Mouse (Mus musculus) MEL (cell line): ENCODE measurements around the gene Txnrd1. TPM values are rescaled to one million over a fixed set of nuclear protein-coding genes. Genes with fewer than 3 reads are reported as not detected.

ENCODE experiments used
- DNase-seq: peaks from one replicate; pipeline ENCODE4 v3.0.0; 2011; ENCODE audit warnings: low read depth, low spot score
- H3K27ac ChIP-seq: 2 replicates; pipeline ENCODE4 v1.5.1; 2012; ENCODE audit warnings: low read depth, mild to moderate bottlenecking, control low read depth, low read length, moderate library complexity; ENCODE audit not compliant: control insufficient read depth
- H3K27me3 ChIP-seq, 2 experiments: fragments of 150-350 bp in 1 of 2; sonication (generic) in 1 of 2; 2 replicates each; pipeline ENCODE4 v1.6.1; 2012; ENCODE audit warnings: low read length in 2 of 2, mild to moderate bottlenecking in 2 of 2, improper control_type of control experiment in 1 of 2, moderate library complexity in 1 of 2; ENCODE audit not compliant: insufficient read depth in 2 of 2, control insufficient read depth in 1 of 2
- H3K36me3 ChIP-seq, 2 experiments: 2 replicates each; pipeline ENCODE4 v1.6.1; 2012 to 2014; ENCODE audit warnings: low read length in 2 of 2, improper control_type of control experiment in 1 of 2, inconsistent platforms in 1 of 2, mild to moderate bottlenecking in 1 of 2; ENCODE audit not compliant: insufficient read depth in 2 of 2, control insufficient read depth in 1 of 2
- H3K4me1 ChIP-seq, 2 experiments: fragments of 150-350 bp in 1 of 2; sonication (generic) in 1 of 2; 2 replicates each; pipeline ENCODE4 v1.6.1; 2012; ENCODE audit warnings: low read length in 2 of 2, improper control_type of control experiment in 1 of 2, mild to moderate bottlenecking in 1 of 2; ENCODE audit not compliant: insufficient read depth in 2 of 2, control insufficient read depth in 1 of 2
- H3K4me3 ChIP-seq, 2 experiments: fragments of 150-350 bp in 1 of 2; sonication (generic) in 1 of 2; 2 replicates each; pipeline ENCODE4 v1.5.1; 2012; ENCODE audit warnings: low read depth in 2 of 2, low read length in 2 of 2, mild to moderate bottlenecking in 2 of 2, moderate library complexity in 2 of 2, control low read depth in 1 of 2, improper control_type of control experiment in 1 of 2; ENCODE audit not compliant: control insufficient read depth in 1 of 2, insufficient read depth in 1 of 2
- H3K79me2 ChIP-seq: 2 replicates; pipeline ENCODE4 v1.6.1; 2012; ENCODE audit warnings: mild to moderate bottlenecking, low read length, moderate library complexity; ENCODE audit not compliant: control insufficient read depth, poor library complexity, insufficient read depth
- H3K9ac ChIP-seq: 2 replicates; pipeline ENCODE4 v1.6.1; 2012; ENCODE audit warnings: low read depth, mild to moderate bottlenecking, control low read depth, low read length, moderate library complexity; ENCODE audit not compliant: control insufficient read depth, poor library complexity, severe bottlenecking
- H3K9me3 ChIP-seq: fragments of 150-350 bp; sonication (generic); replicated peaks from 2 replicates; pipeline ENCODE4 v1.6.1; 2012; ENCODE audit warnings: mild to moderate bottlenecking, low read length, improper control_type of control experiment, moderate library complexity; ENCODE audit not compliant: insufficient read depth
- BHLHE40 ChIP-seq: IDR thresholded peaks from 2 replicates; pipeline ENCODE4 v1.6.1; 2012; ENCODE audit warnings: low read depth, mild to moderate bottlenecking, inconsistent platforms, low read length, improper control_type of control experiment, borderline replicate concordance
- CHD1 ChIP-seq: IDR thresholded peaks from 2 replicates; pipeline ENCODE4 v1.6.1; 2012; ENCODE audit warnings: low read depth, mild to moderate bottlenecking, inconsistent platforms, low read length, improper control_type of control experiment
- CHD2 ChIP-seq: IDR thresholded peaks from 2 replicates; pipeline ENCODE4 v1.6.1; 2011; ENCODE audit warnings: low read length, improper control_type of control experiment
- CTCF ChIP-seq, 3 experiments: IDR thresholded peaks in 2 of 3; conservative IDR thresholded peaks in 1 of 3; 2 replicates each; pipeline ENCODE4 v1.5.1; 2011 to 2012; ENCODE audit warnings: low read length in 3 of 3, low read depth in 2 of 3, mild to moderate bottlenecking in 2 of 3, improper control_type of control experiment in 1 of 3, inconsistent platforms in 1 of 3, mixed read lengths in 1 of 3, moderate library complexity in 1 of 3; ENCODE audit not compliant: control insufficient read depth in 1 of 3, insufficient read depth in 1 of 3, poor library complexity in 1 of 3, severe bottlenecking in 1 of 3
- E2F4 ChIP-seq: IDR thresholded peaks from 2 replicates; pipeline ENCODE4 v1.6.1; 2011; ENCODE audit warnings: low read depth, low read length, improper control_type of control experiment, borderline replicate concordance
- ELF1 ChIP-seq: IDR thresholded peaks from 2 replicates; pipeline ENCODE4 v1.6.1; 2014; ENCODE audit warnings: low read depth, mild to moderate bottlenecking, inconsistent platforms, low read length, improper control_type of control experiment, moderate library complexity
- EP300 ChIP-seq, 2 experiments: IDR thresholded peaks; 2 replicates each; pipeline ENCODE4 v1.6.1; 2011; ENCODE audit warnings: improper control_type of control experiment in 2 of 2, low read length in 2 of 2, low read depth in 1 of 2, mild to moderate bottlenecking in 1 of 2
- ETS1 ChIP-seq: IDR thresholded peaks from 2 replicates; pipeline ENCODE4 v1.6.1; 2012; ENCODE audit warnings: low read depth, mild to moderate bottlenecking, inconsistent platforms, low read length, improper control_type of control experiment, moderate library complexity
- GABPA ChIP-seq: IDR thresholded peaks from 2 replicates; pipeline ENCODE4 v1.6.1; 2012; ENCODE audit warnings: low read depth, mild to moderate bottlenecking, inconsistent platforms, low read length, improper control_type of control experiment, moderate library complexity
- GATA1 ChIP-seq: IDR thresholded peaks from 2 replicates; pipeline ENCODE4 v1.6.1; 2011; ENCODE audit warnings: low read depth, low read length, improper control_type of control experiment
- HCFC1 ChIP-seq: IDR thresholded peaks from 2 replicates; pipeline ENCODE4 v1.6.1; 2012; ENCODE audit warnings: low read depth, mild to moderate bottlenecking, inconsistent platforms, low read length, improper control_type of control experiment, moderate library complexity
- JUND ChIP-seq: IDR thresholded peaks from 2 replicates; pipeline ENCODE4 v1.6.1; 2011; ENCODE audit warnings: low read depth, mild to moderate bottlenecking, improper control_type of control experiment, low read length
- KAT2A ChIP-seq: conservative IDR thresholded peaks from 2 replicates; pipeline ENCODE4 v1.6.1; 2012; ENCODE audit warnings: low read depth, low read length, improper control_type of control experiment, inconsistent platforms
- MAFK ChIP-seq: IDR thresholded peaks from 2 replicates; pipeline ENCODE4 v1.6.1; 2011; ENCODE audit warnings: low read depth, mild to moderate bottlenecking, low read length, improper control_type of control experiment, borderline replicate concordance
- MAX ChIP-seq: IDR thresholded peaks from 2 replicates; pipeline ENCODE4 v1.6.1; 2011; ENCODE audit warnings: low read length, improper control_type of control experiment
- MAZ ChIP-seq: IDR thresholded peaks from 2 replicates; pipeline ENCODE4 v1.6.1; 2012; ENCODE audit warnings: low read depth, mild to moderate bottlenecking, inconsistent platforms, low read length, improper control_type of control experiment
- MXI1 ChIP-seq: IDR thresholded peaks from 2 replicates; pipeline ENCODE4 v1.6.1; 2011; ENCODE audit warnings: mild to moderate bottlenecking, low read depth, low read length, improper control_type of control experiment
- MYB ChIP-seq: IDR thresholded peaks from 2 replicates; pipeline ENCODE4 v1.6.1; 2011; ENCODE audit warnings: mild to moderate bottlenecking, low read depth, low read length, improper control_type of control experiment
- MYC ChIP-seq: IDR thresholded peaks from 2 replicates; pipeline ENCODE4 v1.6.1; 2011; ENCODE audit warnings: low read depth, mild to moderate bottlenecking, low read length, improper control_type of control experiment, moderate library complexity
- NELFE ChIP-seq: IDR thresholded peaks from 2 replicates; pipeline ENCODE4 v1.6.1; 2011; ENCODE audit warnings: low read depth, low read length, improper control_type of control experiment
- NRF1 ChIP-seq: IDR thresholded peaks from 2 replicates; pipeline ENCODE4 v1.6.1; 2014; ENCODE audit warnings: low read depth, mild to moderate bottlenecking, inconsistent platforms, low read length, improper control_type of control experiment, moderate library complexity; ENCODE audit not compliant: poor library complexity, insufficient read depth, severe bottlenecking
- POLR2A ChIP-seq, 2 experiments: IDR thresholded peaks; 2 replicates each; pipeline ENCODE4 v1.6.1; 2011 to 2012; ENCODE audit warnings: low read length in 2 of 2, mild to moderate bottlenecking in 2 of 2, control low read depth in 1 of 2, improper control_type of control experiment in 1 of 2, low read depth in 1 of 2, moderate library complexity in 1 of 2; ENCODE audit not compliant: control insufficient read depth in 1 of 2, insufficient read depth in 1 of 2, poor library complexity in 1 of 2
- POLR2AphosphoS2 ChIP-seq: IDR thresholded peaks from 2 replicates; pipeline ENCODE4 v1.6.1; 2011; ENCODE audit warnings: low read length, improper control_type of control experiment
- POLR2AphosphoS5 ChIP-seq: IDR thresholded peaks from 2 replicates; pipeline ENCODE4 v1.6.1; 2012; ENCODE audit warnings: low read depth, borderline replicate concordance, mild to moderate bottlenecking, inconsistent platforms, low read length, moderate library complexity, mixed read lengths
- RAD21 ChIP-seq: IDR thresholded peaks from 2 replicates; pipeline ENCODE4 v1.6.1; 2011; ENCODE audit warnings: mild to moderate bottlenecking, low read depth, low read length, improper control_type of control experiment
- RCOR1 ChIP-seq: IDR thresholded peaks from 2 replicates; pipeline ENCODE4 v1.6.1; 2012; ENCODE audit warnings: low read depth, mild to moderate bottlenecking, inconsistent platforms, low read length, improper control_type of control experiment
- SIN3A ChIP-seq: IDR thresholded peaks from 2 replicates; pipeline ENCODE4 v1.6.1; 2012; ENCODE audit warnings: low read length, improper control_type of control experiment, inconsistent platforms
- SMC3 ChIP-seq: IDR thresholded peaks from 2 replicates; pipeline ENCODE4 v1.6.1; 2011; ENCODE audit warnings: low read depth, low read length, improper control_type of control experiment
- TAL1 ChIP-seq: IDR thresholded peaks from 2 replicates; pipeline ENCODE4 v1.6.1; 2012; ENCODE audit warnings: mild to moderate bottlenecking, inconsistent platforms, low read length, moderate library complexity, mixed read lengths
- TBP ChIP-seq: IDR thresholded peaks from 2 replicates; pipeline ENCODE4 v1.8.0; 2011; ENCODE audit warnings: low read depth, low read length, improper control_type of control experiment
- TCF12 ChIP-seq: IDR thresholded peaks from 2 replicates; pipeline ENCODE4 v1.6.1; 2014; ENCODE audit warnings: low read depth, mild to moderate bottlenecking, inconsistent platforms, low read length, improper control_type of control experiment, moderate library complexity
- UBTF ChIP-seq: IDR thresholded peaks from 2 replicates; pipeline ENCODE4 v1.6.1; 2012; ENCODE audit warnings: low read depth, mild to moderate bottlenecking, inconsistent platforms, low read length, improper control_type of control experiment, moderate library complexity, borderline replicate concordance; ENCODE audit not compliant: insufficient read depth
- USF1 ChIP-seq: IDR thresholded peaks from 2 replicates; pipeline ENCODE4 v1.6.1; 2014; ENCODE audit warnings: low read depth, mild to moderate bottlenecking, inconsistent platforms, low read length, improper control_type of control experiment, moderate library complexity
- USF2 ChIP-seq, 2 experiments: IDR thresholded peaks; 2 replicates each; pipeline ENCODE4 v1.6.1; 2011 to 2012; ENCODE audit warnings: improper control_type of control experiment in 2 of 2, low read length in 2 of 2, borderline replicate concordance in 1 of 2, inconsistent platforms in 1 of 2, low read depth in 1 of 2, mild to moderate bottlenecking in 1 of 2; ENCODE audit not compliant: insufficient read depth in 1 of 2
- ZC3H11A ChIP-seq: IDR thresholded peaks from 2 replicates; pipeline ENCODE4 v1.6.1; 2012; ENCODE audit warnings: low read depth, mild to moderate bottlenecking, inconsistent platforms, low read length, improper control_type of control experiment
- ZKSCAN1 ChIP-seq: IDR thresholded peaks from 2 replicates; pipeline ENCODE4 v1.6.1; 2012; ENCODE audit warnings: low read depth, mild to moderate bottlenecking, inconsistent platforms, low read length, improper control_type of control experiment, moderate library complexity
- ZMIZ1 ChIP-seq: IDR thresholded peaks from 2 replicates; pipeline ENCODE4 v1.6.1; 2012; ENCODE audit warnings: low read depth, mild to moderate bottlenecking, inconsistent platforms, low read length, improper control_type of control experiment, moderate library complexity
- ZNF384 ChIP-seq: IDR thresholded peaks from 2 replicates; pipeline ENCODE4 v1.6.1; 2012; ENCODE audit warnings: low read depth, mild to moderate bottlenecking, inconsistent platforms, low read length, improper control_type of control experiment
- polyA plus RNA-seq, 2 experiments: library from polyadenylated mRNA; stranded (reverse) in 1 of 2; unstranded in 1 of 2; fragments of >175 nt in 1 of 2; fragments of >200 nt in 1 of 2; gene quantifications; 2 replicates each; pipeline versions ENCODE4 v1.2.1 to v1.2.4; 2012; ENCODE audit warnings: low replicate concordance in 2 of 2, low read depth in 1 of 2; ENCODE audit not compliant: insufficient read length in 2 of 2, insufficient read depth in 1 of 2, missing spikeins in 1 of 2
- total RNA-seq: library from RNA; depleted of rRNA; stranded (reverse); fragments of 300-350 nt; gene quantifications from 2 replicates; pipeline ENCODE4 v1.2.3, GENCODE M21; 2012

The Txnrd1 gene
- total and polyA plus RNA-seq, 3 experiments: 91.6 to 127 TPM; not detected in 1

- Histone ChIP-seq H3K36me3 (peaks cover 0 to 4% of the 10 kb centered on the region in 2 experiments; a peak in 2 of 4 replicates), H3K9ac (no peak overlapping the region), H3K4me1 (peaks cover 3 to 6% of the 10 kb centered on the region in 2 experiments; a peak in 2 of 4 replicates), H3K27ac (no peak overlapping the region), H3K9me3 (no peaks in the 10 kb centered on the region), H3K27me3 (no peaks in the 10 kb centered on the region), H3K79me2 (no peaks in the 10 kb centered on the region), H3K4me3 (no peak overlapping the region)
- no peak for DNase-seq
- no peak for TF ChIP-seq SIN3A
- TF ChIP-seq E2F4: no peak
- TF ChIP-seq NRF1: no peak
- TF ChIP-seq ELF1: no peak
- TF ChIP-seq GATA1: no peak
- peak; percentile 31; the same call in 1 of the 2 replicates for TF ChIP-seq USF1
- 0 out of 2 replicates have a peak, but pooled peaks have one; percentile 26 for TF ChIP-seq MYC
- TF ChIP-seq SMC3: 0 out of 2 replicates have a peak, but pooled peaks have one; percentile 26
- TF ChIP-seq ZC3H11A: no peak
- no peak for TF ChIP-seq MAZ
- no peak for TF ChIP-seq MXI1
- TF ChIP-seq MAX: no peak
- peak; percentile 11 for TF ChIP-seq RAD21
- no peak for TF ChIP-seq MAFK
- TF ChIP-seq KAT2A: no peak
- no peak for TF ChIP-seq TAL1
- no peak for TF ChIP-seq ZNF384
- TF ChIP-seq TBP: no peak
- no peak for TF ChIP-seq RCOR1
- TF ChIP-seq GABPA: no peak
- no peak for TF ChIP-seq USF2 (IDR thresholded peaks at IDR 0.05; ENCODE audit: borderline replicate concordance in 1 of 2, insufficient read depth in 1 of 2, low read depth in 1 of 2, low read length in 2 of 2)
- TF ChIP-seq POLR2AphosphoS2: no peak
- no peak for TF ChIP-seq POLR2AphosphoS5
- no peak for TF ChIP-seq JUND
- no peak for TF ChIP-seq CHD1
- no peak for TF ChIP-seq CHD2
- TF ChIP-seq ZMIZ1: no peak
- no peak for TF ChIP-seq UBTF
- no peak for TF ChIP-seq NELFE
- TF ChIP-seq POLR2A (IDR thresholded peaks at IDR 0.05; ENCODE audit: control insufficient read depth in 1 of 2, insufficient read depth in 1 of 2, low read depth in 1 of 2, low read length in 2 of 2, poor library complexity in 1 of 2): no peak
- TF ChIP-seq CTCF (IDR thresholded peaks at IDR 0.05 in 2 of 3, conservative IDR thresholded peaks at IDR 0.05 in 1 of 3; ENCODE audit: control insufficient read depth in 1 of 3, insufficient read depth in 1 of 3, low read depth in 2 of 3, low read length in 3 of 3, poor library complexity in 1 of 3, severe bottlenecking in 1 of 3): peak in 1 of 3 experiments; percentile 26; a peak in 2 of 6 replicates
- TF ChIP-seq ZKSCAN1: no peak
- TF ChIP-seq ETS1: no peak
- no peak for TF ChIP-seq MYB
- TF ChIP-seq HCFC1: no peak
- TF ChIP-seq TCF12: no peak
- TF ChIP-seq BHLHE40: no peak
- no peak for TF ChIP-seq EP300 (IDR thresholded peaks at IDR 0.05; ENCODE audit: low read depth in 1 of 2, low read length in 2 of 2)
These were observed 84.9 kb downstream of the Txnrd1 start for GRCm38 (mm10) chr10:82918675-82919074.
